Mouse (Mus musculus) MEL (cell line): ENCODE measurements around the gene Ckmt2. TPM values are rescaled to one million over a fixed set of nuclear protein-coding genes. Genes with fewer than 3 reads are reported as not detected.

Experiments used
- DNase-seq: peaks from one replicate; pipeline ENCODE4 v3.0.0; 2011; ENCODE audit warnings: low read depth, low spot score
- H3K27ac ChIP-seq: 2 replicates; pipeline ENCODE4 v1.5.1; 2012; ENCODE audit warnings: low read depth, mild to moderate bottlenecking, control low read depth, low read length, moderate library complexity; ENCODE audit not compliant: control insufficient read depth
- H3K27me3 ChIP-seq, 2 experiments: fragments of 150-350 bp in 1 of 2; sonication (generic) in 1 of 2; 2 replicates each; pipeline ENCODE4 v1.6.1; 2012; ENCODE audit warnings: low read length in 2 of 2, mild to moderate bottlenecking in 2 of 2, improper control_type of control experiment in 1 of 2, moderate library complexity in 1 of 2; ENCODE audit not compliant: insufficient read depth in 2 of 2, control insufficient read depth in 1 of 2
- H3K36me3 ChIP-seq, 2 experiments: 2 replicates each; pipeline ENCODE4 v1.6.1; 2012 to 2014; ENCODE audit warnings: low read length in 2 of 2, improper control_type of control experiment in 1 of 2, inconsistent platforms in 1 of 2, mild to moderate bottlenecking in 1 of 2; ENCODE audit not compliant: insufficient read depth in 2 of 2, control insufficient read depth in 1 of 2
- H3K4me1 ChIP-seq, 2 experiments: fragments of 150-350 bp in 1 of 2; sonication (generic) in 1 of 2; 2 replicates each; pipeline ENCODE4 v1.6.1; 2012; ENCODE audit warnings: low read length in 2 of 2, improper control_type of control experiment in 1 of 2, mild to moderate bottlenecking in 1 of 2; ENCODE audit not compliant: insufficient read depth in 2 of 2, control insufficient read depth in 1 of 2
- H3K4me3 ChIP-seq, 2 experiments: fragments of 150-350 bp in 1 of 2; sonication (generic) in 1 of 2; 2 replicates each; pipeline ENCODE4 v1.5.1; 2012; ENCODE audit warnings: low read depth in 2 of 2, low read length in 2 of 2, mild to moderate bottlenecking in 2 of 2, moderate library complexity in 2 of 2, control low read depth in 1 of 2, improper control_type of control experiment in 1 of 2; ENCODE audit not compliant: control insufficient read depth in 1 of 2, insufficient read depth in 1 of 2
- H3K79me2 ChIP-seq: 2 replicates; pipeline ENCODE4 v1.6.1; 2012; ENCODE audit warnings: mild to moderate bottlenecking, low read length, moderate library complexity; ENCODE audit not compliant: control insufficient read depth, poor library complexity, insufficient read depth
- H3K9ac ChIP-seq: 2 replicates; pipeline ENCODE4 v1.6.1; 2012; ENCODE audit warnings: low read depth, mild to moderate bottlenecking, control low read depth, low read length, moderate library complexity; ENCODE audit not compliant: control insufficient read depth, poor library complexity, severe bottlenecking
- H3K9me3 ChIP-seq: fragments of 150-350 bp; sonication (generic); replicated peaks from 2 replicates; pipeline ENCODE4 v1.6.1; 2012; ENCODE audit warnings: mild to moderate bottlenecking, low read length, improper control_type of control experiment, moderate library complexity; ENCODE audit not compliant: insufficient read depth
- CHD1 ChIP-seq: IDR thresholded peaks from 2 replicates; pipeline ENCODE4 v1.6.1; 2012; ENCODE audit warnings: low read depth, mild to moderate bottlenecking, inconsistent platforms, low read length, improper control_type of control experiment
- CHD2 ChIP-seq: IDR thresholded peaks from 2 replicates; pipeline ENCODE4 v1.6.1; 2011; ENCODE audit warnings: low read length, improper control_type of control experiment
- CTCF ChIP-seq, 3 experiments: IDR thresholded peaks in 2 of 3; conservative IDR thresholded peaks in 1 of 3; 2 replicates each; pipeline ENCODE4 v1.5.1; 2011 to 2012; ENCODE audit warnings: low read length in 3 of 3, low read depth in 2 of 3, mild to moderate bottlenecking in 2 of 3, improper control_type of control experiment in 1 of 3, inconsistent platforms in 1 of 3, mixed read lengths in 1 of 3, moderate library complexity in 1 of 3; ENCODE audit not compliant: control insufficient read depth in 1 of 3, insufficient read depth in 1 of 3, poor library complexity in 1 of 3, severe bottlenecking in 1 of 3
- ELF1 ChIP-seq: IDR thresholded peaks from 2 replicates; pipeline ENCODE4 v1.6.1; 2014; ENCODE audit warnings: low read depth, mild to moderate bottlenecking, inconsistent platforms, low read length, improper control_type of control experiment, moderate library complexity
- EP300 ChIP-seq, 2 experiments: IDR thresholded peaks; 2 replicates each; pipeline ENCODE4 v1.6.1; 2011; ENCODE audit warnings: improper control_type of control experiment in 2 of 2, low read length in 2 of 2, low read depth in 1 of 2, mild to moderate bottlenecking in 1 of 2
- JUND ChIP-seq: IDR thresholded peaks from 2 replicates; pipeline ENCODE4 v1.6.1; 2011; ENCODE audit warnings: low read depth, mild to moderate bottlenecking, improper control_type of control experiment, low read length
- MAZ ChIP-seq: IDR thresholded peaks from 2 replicates; pipeline ENCODE4 v1.6.1; 2012; ENCODE audit warnings: low read depth, mild to moderate bottlenecking, inconsistent platforms, low read length, improper control_type of control experiment
- MEF2A ChIP-seq: IDR thresholded peaks from 2 replicates; pipeline ENCODE4 v1.6.1; 2014; ENCODE audit warnings: low read depth, mild to moderate bottlenecking, inconsistent platforms, low read length, improper control_type of control experiment; ENCODE audit not compliant: poor library complexity, insufficient replicate concordance, severe bottlenecking; ENCODE audit errors: extremely low read depth
- MYB ChIP-seq: IDR thresholded peaks from 2 replicates; pipeline ENCODE4 v1.6.1; 2011; ENCODE audit warnings: mild to moderate bottlenecking, low read depth, low read length, improper control_type of control experiment
- NELFE ChIP-seq: IDR thresholded peaks from 2 replicates; pipeline ENCODE4 v1.6.1; 2011; ENCODE audit warnings: low read depth, low read length, improper control_type of control experiment
- NRF1 ChIP-seq: IDR thresholded peaks from 2 replicates; pipeline ENCODE4 v1.6.1; 2014; ENCODE audit warnings: low read depth, mild to moderate bottlenecking, inconsistent platforms, low read length, improper control_type of control experiment, moderate library complexity; ENCODE audit not compliant: poor library complexity, insufficient read depth, severe bottlenecking
- POLR2AphosphoS5 ChIP-seq: IDR thresholded peaks from 2 replicates; pipeline ENCODE4 v1.6.1; 2012; ENCODE audit warnings: low read depth, borderline replicate concordance, mild to moderate bottlenecking, inconsistent platforms, low read length, moderate library complexity, mixed read lengths
- SMC3 ChIP-seq: IDR thresholded peaks from 2 replicates; pipeline ENCODE4 v1.6.1; 2011; ENCODE audit warnings: low read depth, low read length, improper control_type of control experiment
- USF1 ChIP-seq: IDR thresholded peaks from 2 replicates; pipeline ENCODE4 v1.6.1; 2014; ENCODE audit warnings: low read depth, mild to moderate bottlenecking, inconsistent platforms, low read length, improper control_type of control experiment, moderate library complexity
- ZC3H11A ChIP-seq: IDR thresholded peaks from 2 replicates; pipeline ENCODE4 v1.6.1; 2012; ENCODE audit warnings: low read depth, mild to moderate bottlenecking, inconsistent platforms, low read length, improper control_type of control experiment
- ZKSCAN1 ChIP-seq: IDR thresholded peaks from 2 replicates; pipeline ENCODE4 v1.6.1; 2012; ENCODE audit warnings: low read depth, mild to moderate bottlenecking, inconsistent platforms, low read length, improper control_type of control experiment, moderate library complexity
- ZNF384 ChIP-seq: IDR thresholded peaks from 2 replicates; pipeline ENCODE4 v1.6.1; 2012; ENCODE audit warnings: low read depth, mild to moderate bottlenecking, inconsistent platforms, low read length, improper control_type of control experiment
- polyA plus RNA-seq, 2 experiments: library from polyadenylated mRNA; stranded (reverse) in 1 of 2; unstranded in 1 of 2; fragments of >175 nt in 1 of 2; fragments of >200 nt in 1 of 2; gene quantifications; 2 replicates each; pipeline versions ENCODE4 v1.2.1 to v1.2.4; 2012; ENCODE audit warnings: low replicate concordance in 2 of 2, low read depth in 1 of 2; ENCODE audit not compliant: insufficient read length in 2 of 2, insufficient read depth in 1 of 2, missing spikeins in 1 of 2
- total RNA-seq: library from RNA; depleted of rRNA; stranded (reverse); fragments of 300-350 nt; gene quantifications from 2 replicates; pipeline ENCODE4 v1.2.3, GENCODE M21; 2012

The Ckmt2 gene
- total and polyA plus RNA-seq, 3 experiments, result not detected

DNA sequence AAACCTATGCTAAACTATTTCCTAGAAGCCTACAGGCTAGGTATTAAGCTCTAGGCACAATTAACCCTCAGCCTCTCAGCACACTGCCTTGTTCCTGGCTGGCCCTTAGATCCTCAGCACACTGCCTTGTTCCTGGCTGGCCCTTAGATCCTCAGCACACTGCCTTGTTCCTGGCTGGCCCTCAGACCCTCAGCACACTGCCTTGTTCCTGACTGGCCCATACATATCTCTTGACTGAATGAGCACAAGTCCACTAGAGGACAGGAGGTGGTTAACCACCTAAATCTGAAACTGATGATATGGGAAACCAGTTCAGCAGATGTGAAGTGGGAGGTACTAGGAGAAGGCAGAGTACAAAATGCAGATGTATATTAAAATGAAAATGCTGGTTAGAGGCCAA lies 35.0 kb upstream of the Ckmt2 start:
- Histone ChIP-seq H3K4me3 (no peak overlapping the region), H3K27ac (no peak overlapping the region), H3K79me2 (no peaks in the 10 kb centered on the region), H3K9ac (no peak overlapping the region), H3K4me1 (no peaks in the 10 kb centered on the region; a peak in 1 of 4 replicates), H3K9me3 (no peaks in the 10 kb centered on the region), H3K27me3 (0 out of 4 replicates have a peak, but pooled peaks cover 0 to 1% of the 10 kb centered on the region in 2 experiments), H3K36me3 (no peaks in the 10 kb centered on the region)
- no peak for DNase-seq
- no peak for TF ChIP-seq ELF1
- no peak for TF ChIP-seq SMC3
- TF ChIP-seq USF1, result no peak
- no peak for TF ChIP-seq ZNF384
- TF ChIP-seq CTCF (IDR thresholded peaks at IDR 0.05 in 2 of 3, conservative IDR thresholded peaks at IDR 0.05 in 1 of 3; ENCODE audit: control insufficient read depth in 1 of 3, insufficient read depth in 1 of 3, low read depth in 2 of 3, low read length in 3 of 3, poor library complexity in 1 of 3, severe bottlenecking in 1 of 3), result no peak

DNA sequence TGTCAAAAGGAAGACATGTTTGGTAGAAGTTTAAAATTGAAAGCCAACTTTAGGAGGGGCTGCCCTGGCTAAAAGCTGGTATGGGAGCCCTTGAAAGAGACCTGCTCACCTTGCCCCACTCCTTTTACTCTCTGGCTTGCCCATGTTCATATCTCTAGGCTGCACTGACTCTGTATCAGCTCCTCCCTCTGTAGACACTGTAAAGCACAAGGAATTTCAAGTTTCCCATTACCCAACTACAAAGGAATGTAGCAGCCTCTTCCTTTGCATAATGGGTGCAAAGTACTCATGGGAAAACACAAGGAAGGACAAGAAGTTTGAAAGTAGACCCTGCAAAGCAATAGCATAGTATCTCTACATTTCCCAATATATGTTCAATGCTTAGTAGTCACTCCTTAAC lies 34.5 kb upstream of the Ckmt2 start:
- no peaks in the 10 kb centered on the region for H3K9me3 ChIP-seq
- H3K4me3 ChIP-seq, result no peak overlapping the region
- H3K4me1 ChIP-seq, result no peaks in the 10 kb centered on the region; a peak in 1 of 4 replicates
- no peak for TF ChIP-seq SMC3
- TF ChIP-seq MAZ, result no peak
- TF ChIP-seq POLR2AphosphoS5, result no peak
- TF ChIP-seq NELFE, result no peak
- no peak for TF ChIP-seq CHD2
- no peak for TF ChIP-seq MYB
- TF ChIP-seq ZKSCAN1, result no peak
- TF ChIP-seq EP300 (IDR thresholded peaks at IDR 0.05; ENCODE audit: low read depth in 1 of 2, low read length in 2 of 2), result no peak
- no peak for TF ChIP-seq CHD1
- TF ChIP-seq NRF1, result no peak
- no peak for TF ChIP-seq MEF2A
- no peak for TF ChIP-seq ZNF384
- no peak for TF ChIP-seq ZC3H11A
- TF ChIP-seq JUND, result no peak
- H3K27ac ChIP-seq, result no peak overlapping the region
- no peaks in the 10 kb centered on the region for H3K36me3 ChIP-seq
- DNase-seq, result no peak
- H3K27me3 ChIP-seq, result 0 out of 4 replicates have a peak, but pooled peaks cover 0 to 1% of the 10 kb centered on the region in 2 experiments
- no peak overlapping the region for H3K9ac ChIP-seq
- H3K79me2 ChIP-seq, result no peaks in the 10 kb centered on the region
